Mouse (Mus musculus): ENCODE data around the gene Gm20388. TPM values are rescaled to one million over a fixed set of nuclear protein-coding genes. Genes with fewer than 3 reads are reported as not detected.

Gm20388 gene
- total RNA-seq, 1 experiment: 27.0 TPM

GRCm38 (mm10) chr8:124105869-124106268 is 4195.2 kb downstream of the Gm20388 start:
- DNase-seq (ENCODE audit: low read depth, low spot score): no peak
- H3K4me3 ChIP-seq (ENCODE audit: insufficient read depth in 1 of 2, low read depth in 1 of 2, low read length in 2 of 2, poor library complexity in 1 of 2, severe bottlenecking in 1 of 2): no peak overlapping the region
- H3K9ac ChIP-seq (ENCODE audit: insufficient read depth, low read depth, low read length, poor library complexity, severe bottlenecking): no peak overlapping the region
- no peaks in the 10 kb centered on the region for H3K36me3 ChIP-seq (ENCODE audit: control insufficient read depth, insufficient read depth, low read length, poor library complexity, severe bottlenecking)
- TF ChIP-seq HCFC1 (IDR thresholded peaks at IDR 0.05; ENCODE audit: borderline replicate concordance, insufficient read depth, low read length) (no peak), ZC3H11A (IDR thresholded peaks at IDR 0.05; ENCODE audit: borderline replicate concordance, low read depth, low read length) (no peak), MAFK (IDR thresholded peaks at IDR 0.05; ENCODE audit: insufficient read depth, low read depth, low read length) (no peak), ZNF384 (IDR thresholded peaks at IDR 0.05; ENCODE audit: low read depth, low read length) (no peak), CHD2 (IDR thresholded peaks at IDR 0.05; ENCODE audit: low read depth, low read length) (no peak)
- in situ Hi-C loops (cut with MboI; ENCODE audit: low sequenced_read_pairs in 2 of 2, unreplicated experiment in 2 of 2): no loop called here
- H3K4me1 ChIP-seq (ENCODE audit: control insufficient read depth in 2 of 2, insufficient read depth in 2 of 2, low read length in 2 of 2, poor library complexity in 1 of 2): no peaks in the 10 kb centered on the region
- H3K27ac ChIP-seq (ENCODE audit: insufficient read depth, low read depth, low read length, poor library complexity, severe bottlenecking): no peak overlapping the region
- no peaks in the 10 kb centered on the region for H3K9me3 ChIP-seq (ENCODE audit: control insufficient read depth, insufficient read depth, low read depth, low read length)

DNA sequence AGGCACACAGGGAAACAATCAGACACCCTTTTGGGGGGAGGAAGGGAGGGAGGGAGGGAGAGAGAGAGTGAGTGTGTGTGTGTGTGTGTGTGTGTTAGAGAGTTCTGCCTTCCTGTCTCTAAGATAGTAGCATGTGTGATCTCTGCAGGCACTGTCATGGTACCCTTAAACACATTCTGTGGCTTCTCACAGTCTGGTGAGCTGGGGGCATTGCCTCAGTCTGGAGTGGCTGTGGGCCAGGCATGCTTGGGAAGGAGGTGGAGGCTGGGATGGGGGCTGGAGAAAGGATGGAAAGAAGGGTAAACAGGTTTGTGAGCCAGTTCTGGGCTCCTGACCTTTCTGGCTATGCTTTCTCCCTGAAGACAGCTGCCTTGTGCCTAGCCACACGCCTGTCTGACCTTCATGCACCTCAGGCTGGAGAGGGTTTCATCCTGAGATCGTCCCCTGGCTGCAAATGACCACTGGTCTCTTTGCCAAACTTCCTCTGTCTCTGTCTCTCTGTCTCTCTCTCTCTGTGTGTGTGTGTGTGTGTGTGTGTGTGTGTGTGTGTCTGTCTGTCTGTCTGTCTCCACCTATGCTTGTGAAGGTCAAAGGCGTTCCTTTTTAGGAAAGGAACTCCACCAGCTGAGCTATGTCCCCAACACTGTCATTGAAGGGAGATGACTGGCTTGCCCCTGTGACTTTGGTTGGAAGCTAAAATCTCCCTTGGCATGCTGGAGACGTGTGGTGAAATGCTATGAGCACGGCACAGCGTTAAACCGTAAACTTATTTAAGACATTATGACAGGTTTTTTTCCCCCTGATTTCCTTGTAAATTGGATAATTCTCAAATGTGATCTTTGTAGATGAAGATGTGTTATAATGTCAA is 4195.9 kb downstream of the Gm20388 start:
- no peak overlapping the region for H3K4me3 ChIP-seq (ENCODE audit: insufficient read depth in 1 of 2, low read depth in 1 of 2, low read length in 2 of 2, poor library complexity in 1 of 2, severe bottlenecking in 1 of 2)
- H3K9me3 ChIP-seq (ENCODE audit: control insufficient read depth, insufficient read depth, low read depth, low read length): no peaks in the 10 kb centered on the region
- no peak for TF ChIP-seq HCFC1 (IDR thresholded peaks at IDR 0.05; ENCODE audit: borderline replicate concordance, insufficient read depth, low read length)
- TF ChIP-seq ZC3H11A (IDR thresholded peaks at IDR 0.05; ENCODE audit: borderline replicate concordance, low read depth, low read length): no peak
- TF ChIP-seq ZNF384 (IDR thresholded peaks at IDR 0.05; ENCODE audit: low read depth, low read length): no peak
- no peak for TF ChIP-seq MAFK (IDR thresholded peaks at IDR 0.05; ENCODE audit: insufficient read depth, low read depth, low read length)
- TF ChIP-seq CHD2 (IDR thresholded peaks at IDR 0.05; ENCODE audit: low read depth, low read length): no peak
- in situ Hi-C loops (cut with MboI; ENCODE audit: low sequenced_read_pairs in 2 of 2, unreplicated experiment in 2 of 2): no loop called here
- H3K4me1 ChIP-seq (ENCODE audit: control insufficient read depth in 2 of 2, insufficient read depth in 2 of 2, low read length in 2 of 2, poor library complexity in 1 of 2): no peaks in the 10 kb centered on the region
- DNase-seq (ENCODE audit: low read depth, low spot score): no peak
- H3K9ac ChIP-seq (ENCODE audit: insufficient read depth, low read depth, low read length, poor library complexity, severe bottlenecking): no peak overlapping the region
- H3K27ac ChIP-seq (ENCODE audit: insufficient read depth, low read depth, low read length, poor library complexity, severe bottlenecking): no peak overlapping the region
- no peaks in the 10 kb centered on the region for H3K36me3 ChIP-seq (ENCODE audit: control insufficient read depth, insufficient read depth, low read length, poor library complexity, severe bottlenecking)

- Histone ChIP-seq H3K27ac (ENCODE audit: insufficient read depth, low read depth, low read length, poor library complexity, severe bottlenecking) (no peak overlapping the region; the same call in 1 of the 2 replicates), H3K9me3 (ENCODE audit: control insufficient read depth, insufficient read depth, low read depth, low read length) (0 out of 2 replicates have a peak, but pooled peaks cover 1% of the 10 kb centered on the region), H3K4me3 (ENCODE audit: insufficient read depth in 1 of 2, low read depth in 1 of 2, low read length in 2 of 2, poor library complexity in 1 of 2, severe bottlenecking in 1 of 2) (no peak overlapping the region), H3K9ac (ENCODE audit: insufficient read depth, low read depth, low read length, poor library complexity, severe bottlenecking) (no peak overlapping the region), H3K4me1 (ENCODE audit: control insufficient read depth in 2 of 2, insufficient read depth in 2 of 2, low read length in 2 of 2, poor library complexity in 1 of 2) (no peaks in the 10 kb centered on the region), H3K36me3 (ENCODE audit: control insufficient read depth, insufficient read depth, low read length, poor library complexity, severe bottlenecking) (no peaks in the 10 kb centered on the region)
- DNase-seq (ENCODE audit: low read depth, low spot score): no peak
- in situ Hi-C loops (cut with MboI; ENCODE audit: low sequenced_read_pairs in 2 of 2, unreplicated experiment in 2 of 2): no loop called here
- TF ChIP-seq CHD2 (IDR thresholded peaks at IDR 0.05; ENCODE audit: low read depth, low read length) (no peak), MAFK (IDR thresholded peaks at IDR 0.05; ENCODE audit: insufficient read depth, low read depth, low read length) (no peak), ZNF384 (IDR thresholded peaks at IDR 0.05; ENCODE audit: low read depth, low read length) (no peak), HCFC1 (IDR thresholded peaks at IDR 0.05; ENCODE audit: borderline replicate concordance, insufficient read depth, low read length) (no peak), ZC3H11A (IDR thresholded peaks at IDR 0.05; ENCODE audit: borderline replicate concordance, low read depth, low read length) (no peak)
Measured at GRCm38 (mm10) chr8:124113108-124113507, 4202.5 kb downstream of the Gm20388 start.

DNA sequence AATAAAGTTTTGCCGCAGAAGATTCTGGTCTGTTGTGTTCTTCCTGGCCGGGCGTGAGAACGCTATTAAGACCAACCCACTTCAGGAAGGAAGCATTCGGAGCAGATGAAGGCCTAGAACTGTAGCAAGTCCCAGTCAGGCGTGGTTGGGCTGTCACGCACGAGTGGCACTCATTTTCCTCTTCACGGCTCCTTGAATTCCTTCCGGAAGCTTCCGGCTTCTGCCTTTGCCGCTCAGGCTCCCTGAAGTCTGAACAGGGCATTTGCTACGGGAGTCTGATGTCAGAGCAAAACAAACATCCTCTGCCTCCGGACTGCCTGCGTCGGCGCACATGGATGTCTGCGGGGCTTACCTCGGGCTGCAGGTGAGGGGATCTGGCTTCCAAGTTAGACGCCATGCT is 4214.6 kb downstream of the Gm20388 start:
- in situ Hi-C loops (cut with MboI; ENCODE audit: low sequenced_read_pairs in 2 of 2, unreplicated experiment in 2 of 2): no loop called here
- no peak overlapping the region for H3K27ac ChIP-seq (ENCODE audit: insufficient read depth, low read depth, low read length, poor library complexity, severe bottlenecking)

More for the DNA sequence above, 4214.6 kb downstream of the Gm20388 start:
- no peak overlapping the region for H3K9ac ChIP-seq (ENCODE audit: insufficient read depth, low read depth, low read length, poor library complexity, severe bottlenecking)
- peaks cover 8% of the 10 kb centered on the region; the same call in 1 of the 2 replicates for H3K9me3 ChIP-seq (ENCODE audit: control insufficient read depth, insufficient read depth, low read depth, low read length)
- H3K4me1 ChIP-seq (ENCODE audit: control insufficient read depth in 2 of 2, insufficient read depth in 2 of 2, low read length in 2 of 2, poor library complexity in 1 of 2): no peaks in the 10 kb centered on the region
- no peaks in the 10 kb centered on the region for H3K36me3 ChIP-seq (ENCODE audit: control insufficient read depth, insufficient read depth, low read length, poor library complexity, severe bottlenecking)
- DNase-seq (ENCODE audit: low read depth, low spot score): no peak
- H3K4me3 ChIP-seq (ENCODE audit: insufficient read depth in 1 of 2, low read depth in 1 of 2, low read length in 2 of 2, poor library complexity in 1 of 2, severe bottlenecking in 1 of 2): no peak overlapping the region
- TF ChIP-seq HCFC1 (IDR thresholded peaks at IDR 0.05; ENCODE audit: borderline replicate concordance, insufficient read depth, low read length) (no peak), MAFK (IDR thresholded peaks at IDR 0.05; ENCODE audit: insufficient read depth, low read depth, low read length) (no peak), CHD2 (IDR thresholded peaks at IDR 0.05; ENCODE audit: low read depth, low read length) (no peak), ZNF384 (IDR thresholded peaks at IDR 0.05; ENCODE audit: low read depth, low read length) (no peak), ZC3H11A (IDR thresholded peaks at IDR 0.05; ENCODE audit: borderline replicate concordance, low read depth, low read length) (no peak)
